Mouse (Mus musculus) limb, embryonic 14.5 days (tissue): Measurements from ENCODE around the gene Gm48552. TPM values are rescaled to one million over a fixed set of nuclear protein-coding genes. Genes with fewer than 3 reads are reported as not detected.

Experiments
- ATAC-seq: fragments of 200-750 bp; cut with Nextera tagmentation; 2 replicates; pipeline ENCODE4 v1.8.0; 2017; ENCODE audit warnings: low read depth, moderate number of reproducible peaks, moderate TSS enrichment; ENCODE audit not compliant: low FRiP score
- DNase-seq: peaks from one replicate; pipeline ENCODE4 v3.0.0-alpha.2; 2015; ENCODE audit warnings: low spot score
- H3K27ac ChIP-seq: fragments of 300-500 bp; sonication (generic); replicated peaks from 2 replicates; pipeline ENCODE4 v1.5.1; 2014; ENCODE audit warnings: low read depth, mild to moderate bottlenecking, low read length, moderate library complexity, mixed read lengths
- H3K27me3 ChIP-seq: fragments of 300-500 bp; sonication (generic); 2 replicates; pipeline ENCODE4 v1.6.1; 2014; ENCODE audit warnings: low read length, mixed read lengths; ENCODE audit not compliant: control insufficient read depth, insufficient read depth
- H3K36me3 ChIP-seq: fragments of 300-500 bp; sonication (generic); 2 replicates; pipeline ENCODE4 v1.6.1; 2014; ENCODE audit warnings: mild to moderate bottlenecking, low read length, moderate library complexity, mixed read lengths; ENCODE audit not compliant: control insufficient read depth, insufficient read depth
- H3K4me1 ChIP-seq: fragments of 300-500 bp; sonication (generic); 2 replicates; pipeline ENCODE4 v1.6.1; 2014; ENCODE audit warnings: antibody characterized with exemption, low read length, mixed read lengths; ENCODE audit not compliant: control insufficient read depth, insufficient read depth
- H3K4me2 ChIP-seq: fragments of 300-500 bp; sonication (generic); replicated peaks from 2 replicates; pipeline ENCODE4 v1.6.1; 2014; ENCODE audit warnings: low read depth, mild to moderate bottlenecking, low read length, moderate library complexity; ENCODE audit not compliant: severe bottlenecking
- H3K4me3 ChIP-seq: fragments of 300-500 bp; sonication (generic); replicated peaks from 2 replicates; pipeline ENCODE4 v1.5.1; 2014; ENCODE audit warnings: low read length
- H3K9ac ChIP-seq: fragments of 300-500 bp; sonication (generic); 2 replicates; pipeline ENCODE4 v1.6.1; 2014; ENCODE audit warnings: mild to moderate bottlenecking, low read depth, low read length, moderate library complexity; ENCODE audit not compliant: severe bottlenecking
- H3K9me3 ChIP-seq: fragments of 300-500 bp; sonication (generic); 2 replicates; pipeline ENCODE4 v1.6.1; 2016; ENCODE audit warnings: low read length; ENCODE audit not compliant: control insufficient read depth
- POLR2A ChIP-seq: fragments of 200-500 bp; IDR thresholded peaks from 2 replicates; pipeline ENCODE4 v1.8.0; 2012; ENCODE audit warnings: inconsistent platforms, mild to moderate bottlenecking, moderate library complexity, borderline replicate concordance; ENCODE audit not compliant: insufficient read depth, insufficient read length; ENCODE audit errors: extremely low read depth
- WGBS: fragments of 180-500 bp; shearing (Covaris S2); extraction: QIAGEN DNeasy Blood & Tissue Kit; methylation state at CpG from one replicate; pipeline ENCODE4 v1.1.7; 2014; 5-methylcytosine and 5-hydroxymethylcytosine counted together
- polyA plus RNA-seq, 2 experiments: library from polyadenylated mRNA; depleted of rRNA in 1 of 2; stranded (reverse) in 1 of 2; unstranded in 1 of 2; fragments of >200 nt; fragmentation: Nextera tagmentation in 1 of 2; extraction: Ambion mirVana in 1 of 2; gene quantifications; 2 replicates each; pipeline versions ENCODE4 v1.2.1 to v1.2.3; 2012 to 2014

Gm48552 gene
- polyA plus RNA-seq, 2 experiments, result 0.99 to 6.8 TPM

DNA sequence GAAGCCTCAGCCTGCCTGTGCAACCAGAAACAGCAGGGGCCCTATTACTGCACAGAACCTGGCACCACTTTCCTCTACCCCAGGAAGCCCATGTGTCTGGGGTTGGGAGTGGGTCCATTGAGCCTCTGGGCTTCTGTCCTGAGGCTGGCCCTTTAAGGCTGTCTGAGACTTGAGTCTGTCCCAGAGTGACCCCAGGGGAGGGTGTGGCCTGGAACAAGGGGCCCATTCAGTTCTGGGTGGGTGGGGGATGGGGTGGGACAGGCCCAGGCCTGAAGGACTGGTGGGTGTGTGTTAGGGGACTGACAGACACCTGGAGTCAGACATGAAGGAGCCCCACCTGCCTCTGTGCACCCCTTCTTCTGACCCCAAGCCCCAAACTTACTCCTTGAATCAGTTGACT lies 25.9 kb downstream of the Gm48552 start:
- Histone ChIP-seq H3K4me2 (peak overlapping the region; percentile 28), H3K9me3 (no peaks in the 10 kb centered on the region)

DNA sequence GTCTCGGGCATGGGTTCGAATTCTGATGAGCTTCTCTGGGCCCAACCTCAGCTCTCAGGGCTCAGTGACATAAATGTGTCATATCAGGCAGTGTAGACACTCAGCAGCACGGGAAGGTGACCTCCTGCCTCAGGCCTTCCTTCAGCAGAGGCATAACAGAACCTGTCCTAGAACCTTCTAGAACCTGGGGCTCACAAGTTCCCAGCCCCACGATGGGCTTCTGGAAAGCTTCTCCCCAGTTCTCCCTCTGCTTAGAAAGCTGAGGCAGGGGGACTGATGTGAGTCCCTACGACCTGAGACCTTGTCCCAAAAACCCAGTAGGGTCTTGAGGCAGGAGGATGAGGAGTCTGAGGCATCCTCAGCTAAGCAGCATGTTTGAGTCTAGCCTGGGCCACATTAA lies 26.3 kb downstream of the Gm48552 start:
- Histone ChIP-seq H3K4me3 (no peak overlapping the region), H3K4me1 (peaks cover 66% of the 10 kb centered on the region), H3K36me3 (peaks cover 44% of the 10 kb centered on the region), H3K27ac (no peak overlapping the region), H3K9ac (no peak overlapping the region), H3K27me3 (no peaks in the 10 kb centered on the region), H3K4me2 (no peak overlapping the region), H3K9me3 (no peaks in the 10 kb centered on the region)
- no peak for DNase-seq
- WGBS, result 87% methylated on average over 5 of the region's 5 CpGs
- no peak for ATAC-seq
- TF ChIP-seq POLR2A, result no peak

More for the DNA sequence above, 25.9 kb downstream of the Gm48552 start:
- Histone ChIP-seq H3K27ac (0 out of 2 replicates have a peak overlapping the region, but pooled peaks have one; percentile 26), H3K4me3 (no peak overlapping the region), H3K27me3 (no peaks in the 10 kb centered on the region), H3K9ac (no peak overlapping the region), H3K4me1 (peaks cover 66% of the 10 kb centered on the region), H3K36me3 (peaks cover 40% of the 10 kb centered on the region)
- ATAC-seq, result no peak
- DNase-seq, result no peak
- no peak for TF ChIP-seq POLR2A

DNA sequence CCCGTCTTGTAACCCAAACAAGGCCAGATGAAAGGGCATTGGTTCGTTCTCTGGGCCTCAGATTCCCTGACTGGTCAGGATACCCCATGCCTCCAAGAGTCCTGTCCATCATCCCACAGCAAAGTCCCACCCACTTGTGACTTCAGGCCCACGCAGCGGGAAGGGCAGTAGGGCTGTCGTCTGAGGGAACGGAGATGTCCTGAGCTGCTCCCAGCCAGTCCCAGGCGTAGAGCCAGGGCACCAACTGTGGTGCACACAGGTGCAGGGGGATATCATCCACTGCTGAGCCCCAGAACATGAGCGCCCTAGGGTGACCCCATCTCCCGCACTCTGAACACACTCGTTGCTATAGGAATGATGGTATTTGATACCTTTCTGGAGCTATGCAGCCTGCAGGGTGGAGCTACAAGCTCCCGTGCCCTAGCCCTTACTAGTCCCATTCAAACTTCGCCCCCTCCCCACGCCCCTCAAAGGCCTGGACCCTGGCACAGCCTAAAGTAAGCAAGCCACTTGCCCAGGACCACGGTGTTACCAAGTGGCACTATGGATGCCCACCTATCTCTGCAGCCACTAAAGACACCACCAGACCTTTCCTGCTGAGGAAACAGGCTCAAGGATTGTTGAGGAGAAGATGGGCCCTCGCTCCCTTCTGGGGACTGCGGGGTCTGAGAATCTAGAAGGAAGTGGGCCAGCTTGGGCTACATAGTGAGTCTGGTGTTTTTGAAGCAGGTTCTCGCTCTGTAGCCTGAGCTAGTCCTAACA lies 26.9 kb downstream of the Gm48552 start:
- no peak overlapping the region; the same call in 1 of the 2 replicates for H3K27ac ChIP-seq
- H3K4me3 ChIP-seq, result no peak overlapping the region
- DNase-seq, result no peak
- H3K4me2 ChIP-seq, result no peak overlapping the region
- H3K9ac ChIP-seq, result no peak overlapping the region
- no peaks in the 10 kb centered on the region for H3K27me3 ChIP-seq
- no peak for TF ChIP-seq POLR2A
- H3K4me1 ChIP-seq, result peaks cover 66% of the 10 kb centered on the region
- peaks cover 50% of the 10 kb centered on the region for H3K36me3 ChIP-seq
- ATAC-seq, result no peak
- H3K9me3 ChIP-seq, result no peaks in the 10 kb centered on the region
- 65% methylated on average over 17 of the region's 17 CpGs for WGBS

DNA sequence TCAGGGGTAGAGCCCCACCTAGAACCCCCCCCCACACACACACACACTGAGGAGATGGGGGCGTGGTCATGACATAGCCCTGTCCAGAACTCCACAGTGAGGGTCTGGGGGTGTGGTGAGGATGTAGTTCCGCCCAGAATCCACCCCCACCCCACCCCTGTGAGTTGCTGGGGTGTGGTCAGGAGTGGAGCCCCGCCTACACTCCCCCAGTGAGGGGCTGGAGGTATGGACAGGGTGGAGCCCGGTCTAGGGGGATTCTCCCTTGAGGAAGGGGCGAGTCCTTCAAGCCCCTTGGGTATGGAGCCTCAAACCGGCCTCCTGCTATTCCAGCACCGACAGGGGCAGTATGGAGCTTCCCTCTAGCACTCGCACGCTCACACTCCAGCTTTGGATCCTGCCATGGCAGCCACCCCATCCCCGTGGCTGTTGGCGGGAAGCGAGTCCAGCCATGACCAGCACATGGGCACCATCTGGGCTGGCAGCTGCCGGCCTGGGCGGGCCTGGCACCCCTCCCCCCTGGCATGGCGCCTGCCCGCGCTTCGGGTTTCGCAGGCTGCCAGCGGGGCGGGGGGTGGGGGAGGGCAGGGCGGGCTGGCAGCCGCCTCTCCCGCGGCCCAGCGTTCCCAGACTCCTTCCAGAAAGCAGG lies 27.9 kb downstream of the Gm48552 start:
- peak; percentile 89 for DNase-seq
- Histone ChIP-seq H3K4me1 (peaks cover 61% of the 10 kb centered on the region), H3K9ac (peak overlapping the region; percentile 38; the same call in 1 of the 2 replicates), H3K36me3 (peaks cover 58% of the 10 kb centered on the region), H3K4me3 (peak overlapping the region; percentile 20), H3K27ac (peak overlapping the region; percentile 83), H3K9me3 (no peaks in the 10 kb centered on the region), H3K27me3 (no peaks in the 10 kb centered on the region), H3K4me2 (peak overlapping the region; percentile 48)
- WGBS, result 3% methylated on average over 25 of the region's 26 CpGs
- no peak for TF ChIP-seq POLR2A
- ATAC-seq, result peak; percentile 81

DNA sequence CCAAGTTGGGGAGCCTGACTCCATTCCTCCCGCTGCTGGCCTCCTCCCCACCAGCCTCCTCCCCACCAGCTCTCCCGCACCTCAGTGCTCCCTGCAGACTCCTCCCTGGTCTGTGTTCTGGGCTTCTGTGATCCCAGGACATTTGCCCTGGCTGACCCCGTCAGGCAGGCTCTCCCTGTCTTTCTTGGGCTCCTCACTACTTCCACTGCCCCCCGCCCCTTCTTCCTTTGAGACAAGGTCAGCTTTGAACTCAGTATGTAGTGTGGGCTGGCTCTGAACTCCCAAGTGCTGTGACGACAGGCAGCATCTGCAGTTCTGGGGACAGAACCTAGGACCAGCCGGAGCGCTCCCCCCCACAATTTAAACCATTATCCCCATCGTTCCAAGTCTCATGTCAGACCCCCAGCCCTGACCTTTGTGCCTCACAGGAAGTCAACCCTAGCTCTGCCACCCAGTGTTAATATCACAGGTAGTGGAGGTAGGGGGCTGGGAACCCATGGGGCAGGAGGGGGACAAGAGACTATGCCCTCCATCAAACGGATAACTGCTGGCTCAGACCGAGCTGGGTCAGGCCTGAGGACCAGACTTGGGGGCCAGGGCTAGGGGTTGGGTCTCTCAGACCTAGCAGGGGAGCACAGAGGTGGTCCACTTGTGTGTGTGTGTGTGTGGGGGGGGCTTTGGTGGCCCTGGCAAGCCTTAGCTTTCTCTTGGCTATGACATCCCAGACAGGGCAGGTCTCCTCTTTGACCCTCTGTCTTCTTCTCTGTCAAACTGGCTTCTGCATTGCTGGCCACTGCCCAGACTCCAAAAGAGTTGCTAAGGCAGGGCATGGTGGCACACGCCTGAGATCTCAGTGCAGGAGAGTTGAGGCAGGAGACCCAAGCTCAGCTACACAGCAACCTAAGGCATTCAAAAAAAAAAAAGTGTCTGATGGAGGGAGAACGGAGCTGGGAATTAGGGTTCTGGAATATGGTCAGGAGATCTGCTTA lies 28.7 kb downstream of the Gm48552 start:
- no peaks in the 10 kb centered on the region for H3K9me3 ChIP-seq
- peak overlapping the region; percentile 48 for H3K4me2 ChIP-seq
- no peak for ATAC-seq
- no peak for DNase-seq
- H3K4me1 ChIP-seq, result peaks cover 53% of the 10 kb centered on the region
- no peaks in the 10 kb centered on the region for H3K27me3 ChIP-seq
- WGBS, result 50% methylated on average over 10 of the region's 12 CpGs
- H3K4me3 ChIP-seq, result peak overlapping the region; percentile 20
- peaks cover 58% of the 10 kb centered on the region for H3K36me3 ChIP-seq
- H3K9ac ChIP-seq, result peak overlapping the region; percentile 38; the same call in 1 of the 2 replicates
- no peak for TF ChIP-seq POLR2A
- peak overlapping the region; percentile 83 for H3K27ac ChIP-seq
